Mouse (Mus musculus): ENCODE results near the gene 1110051M20Rik. TPM values are rescaled to one million over a fixed set of nuclear protein-coding genes. Genes with fewer than 3 reads are reported as not detected.
"Not testable (repeated sequence)": the region's sequence is repeated elsewhere in the genome, so short reads cannot be mapped to it uniquely, and the experiment has no call there.

1110051M20Rik gene
- 34.9 and 45.0 TPM in 2 replicates for polyA plus RNA-seq (2012; rRNA removed)
- polyA plus RNA-seq (2014; fragmentation: Nextera tagmentation; extraction: Ambion mirVana): 50.6 and 67.9 TPM in 2 replicates

- Histone ChIP-seq H3K36me3 (ENCODE audit: control insufficient read depth, insufficient read depth, low read length) (no peaks in the 10 kb centered on the region), H3K4me2 (replicated peaks; ENCODE audit: low read depth, low read length, severe bottlenecking) (peak within 1 kb of the TSS; percentile 66), H3K27ac (replicated peaks; ENCODE audit: low read depth, low read length) (peak within 1 kb of the TSS; percentile 53), H3K9ac (ENCODE audit: low read depth, low read length, severe bottlenecking) (peak within 1 kb of the TSS; percentile 52), H3K4me3 (replicated peaks; ENCODE audit: low read length) (peak within 1 kb of the TSS; percentile 59), H3K4me1 (ENCODE audit: control insufficient read depth, insufficient read depth, low read length) (0 out of 2 replicates have a peak, but pooled peaks cover 3% of the 10 kb centered on the region), H3K9me3 (ENCODE audit: control insufficient read depth, low read length) (no peaks in the 10 kb centered on the region), H3K27me3 (ENCODE audit: control insufficient read depth, insufficient read depth, low read length) (no peaks in the 10 kb centered on the region)
- under 1% methylated on average over 19 of the region's 19 CpGs for WGBS
- no peak for TF ChIP-seq POLR2A (IDR thresholded peaks at IDR 0.05; ENCODE audit: borderline replicate concordance, extremely low read depth, insufficient read depth, insufficient read length)
- DNase-seq (ENCODE audit: low spot score) (peak; percentile 92), ATAC-seq (ENCODE audit: low FRiP score, low read depth) (peak; percentile 95)
These were observed at the start of gene 1110051M20Rik for GRCm38 (mm10) chr2:91444286-91444892. 1110051M20Rik (minus strand) TSS chr2:91444704.

GRCm38 (mm10) chr2:91493981-91494380, 49.5 kb upstream of the 1110051M20Rik start:
- Histone ChIP-seq H3K4me3 (replicated peaks; ENCODE audit: low read length) (no peak overlapping the region), H3K4me2 (replicated peaks; ENCODE audit: low read depth, low read length, severe bottlenecking) (no peak overlapping the region), H3K9ac (ENCODE audit: low read depth, low read length, severe bottlenecking) (no peak overlapping the region), H3K4me1 (ENCODE audit: control insufficient read depth, insufficient read depth, low read length) (no peaks in the 10 kb centered on the region), H3K9me3 (ENCODE audit: control insufficient read depth, low read length) (no peaks in the 10 kb centered on the region), H3K27me3 (ENCODE audit: control insufficient read depth, insufficient read depth, low read length) (no peaks in the 10 kb centered on the region), H3K36me3 (ENCODE audit: control insufficient read depth, insufficient read depth, low read length) (peaks cover 86% of the 10 kb centered on the region), H3K27ac (replicated peaks; ENCODE audit: low read depth, low read length) (no peak overlapping the region)
- WGBS: 97% methylated on average over 9 of the region's 9 CpGs
- TF ChIP-seq POLR2A (IDR thresholded peaks at IDR 0.05; ENCODE audit: borderline replicate concordance, extremely low read depth, insufficient read depth, insufficient read length): no peak
- no peak for ATAC-seq (ENCODE audit: low FRiP score, low read depth)
- DNase-seq (ENCODE audit: low spot score): no peak

GRCm38 (mm10) chr2:91492071-91492635, 47.6 kb upstream of the 1110051M20Rik start:
- WGBS: 96% methylated on average over 12 of the region's 12 CpGs
- H3K4me1 ChIP-seq (ENCODE audit: control insufficient read depth, insufficient read depth, low read length): no peaks in the 10 kb centered on the region
- ATAC-seq (ENCODE audit: low FRiP score, low read depth) (no peak), DNase-seq (ENCODE audit: low spot score) (no peak)
- H3K27ac ChIP-seq (replicated peaks; ENCODE audit: low read depth, low read length): no peak overlapping the region
- H3K4me3 ChIP-seq (replicated peaks; ENCODE audit: low read length): no peak overlapping the region
- H3K4me2 ChIP-seq (replicated peaks; ENCODE audit: low read depth, low read length, severe bottlenecking): no peak overlapping the region
- no peak overlapping the region for H3K9ac ChIP-seq (ENCODE audit: low read depth, low read length, severe bottlenecking)
- TF ChIP-seq POLR2A (IDR thresholded peaks at IDR 0.05; ENCODE audit: borderline replicate concordance, extremely low read depth, insufficient read depth, insufficient read length): no peak
- no peaks in the 10 kb centered on the region for H3K9me3 ChIP-seq (ENCODE audit: control insufficient read depth, low read length)
- H3K27me3 ChIP-seq (ENCODE audit: control insufficient read depth, insufficient read depth, low read length): no peaks in the 10 kb centered on the region
- H3K36me3 ChIP-seq (ENCODE audit: control insufficient read depth, insufficient read depth, low read length): peaks cover 82% of the 10 kb centered on the region

- not testable (repeated sequence) for H3K9me3 ChIP-seq (ENCODE audit: control insufficient read depth, low read length); ATAC-seq (ENCODE audit: low FRiP score, low read depth); DNase-seq (ENCODE audit: low spot score); H3K4me2 ChIP-seq (replicated peaks; ENCODE audit: low read depth, low read length, severe bottlenecking); H3K4me1 ChIP-seq (ENCODE audit: control insufficient read depth, insufficient read depth, low read length); H3K27me3 ChIP-seq (ENCODE audit: control insufficient read depth, insufficient read depth, low read length); H3K27ac ChIP-seq (replicated peaks; ENCODE audit: low read depth, low read length); H3K4me3 ChIP-seq (replicated peaks; ENCODE audit: low read length); H3K9ac ChIP-seq (ENCODE audit: low read depth, low read length, severe bottlenecking)
- WGBS: 64% methylated on average over 3 of the region's 3 CpGs
- peaks cover 78% of the 10 kb centered on the region for H3K36me3 ChIP-seq (ENCODE audit: control insufficient read depth, insufficient read depth, low read length)
These were observed 42.8 kb upstream of the 1110051M20Rik start for GRCm38 (mm10) chr2:91487295-91487694.

- H3K4me3 ChIP-seq (replicated peaks; ENCODE audit: low read length): no peak overlapping the region
- ATAC-seq (ENCODE audit: low FRiP score, low read depth) (no peak), DNase-seq (ENCODE audit: low spot score) (no peak)
- H3K9me3 ChIP-seq (ENCODE audit: control insufficient read depth, low read length): no peaks in the 10 kb centered on the region
- H3K4me1 ChIP-seq (ENCODE audit: control insufficient read depth, insufficient read depth, low read length): no peaks in the 10 kb centered on the region
- H3K9ac ChIP-seq (ENCODE audit: low read depth, low read length, severe bottlenecking): no peak overlapping the region
- no peaks in the 10 kb centered on the region for H3K27me3 ChIP-seq (ENCODE audit: control insufficient read depth, insufficient read depth, low read length)
- H3K4me2 ChIP-seq (replicated peaks; ENCODE audit: low read depth, low read length, severe bottlenecking): no peak overlapping the region
- TF ChIP-seq POLR2A (IDR thresholded peaks at IDR 0.05; ENCODE audit: borderline replicate concordance, extremely low read depth, insufficient read depth, insufficient read length): no peak
- 76% methylated on average over 6 of the region's 6 CpGs for WGBS
- H3K27ac ChIP-seq (replicated peaks; ENCODE audit: low read depth, low read length): no peak overlapping the region
- H3K36me3 ChIP-seq (ENCODE audit: control insufficient read depth, insufficient read depth, low read length): peaks cover 69% of the 10 kb centered on the region
These were observed 40.8 kb upstream of the 1110051M20Rik start for GRCm38 (mm10) chr2:91485256-91485655.
